ENCODE assay signal across 1 mouse cellular context in the genomic region with DNA sequence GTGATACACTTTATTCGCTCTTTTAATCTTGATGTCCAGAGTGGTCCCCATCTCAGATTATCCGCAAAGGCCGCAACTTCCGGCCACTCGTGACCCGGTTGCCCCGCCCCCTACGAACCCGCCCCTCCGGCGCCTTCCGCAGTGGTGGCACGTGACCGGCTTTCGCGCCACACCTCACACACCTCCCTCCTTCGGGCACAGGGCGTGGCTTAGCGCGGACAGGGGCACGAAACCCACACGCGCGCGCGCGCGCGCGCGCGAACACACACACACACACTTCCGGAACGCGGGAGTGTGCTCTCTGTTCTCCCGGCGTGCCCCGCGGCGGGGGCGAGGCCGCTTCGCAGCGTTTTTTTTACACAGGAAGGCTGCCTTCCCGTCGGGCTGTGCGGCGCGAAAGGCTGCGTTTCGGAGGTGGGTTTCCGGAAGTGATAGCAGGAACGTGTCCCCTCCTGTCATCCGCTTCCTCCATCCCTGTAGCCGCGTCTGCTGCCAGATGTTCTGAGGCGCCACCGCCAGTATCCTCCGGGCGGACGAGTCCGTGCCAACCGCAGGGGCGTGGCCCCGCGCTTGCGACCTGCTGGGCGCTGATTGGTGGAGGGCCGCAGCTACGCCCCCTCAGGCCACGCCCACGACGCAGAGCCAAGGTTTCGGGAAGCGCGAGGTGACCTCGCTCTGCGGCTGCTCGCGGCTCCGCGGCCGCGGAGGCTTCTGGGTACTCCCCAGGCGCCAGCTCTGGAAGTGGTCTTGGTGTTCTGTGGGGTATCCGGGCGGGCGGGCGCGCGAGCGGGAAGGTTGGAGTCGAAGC.
A peak's percentile ranks its signal among the peaks of the same experiment; 100 is the strongest.
TF ChIP-seq lines count a peak whose summit lies in the region.

A gene (minus strand): TSS at position 487 of the 808 bp plus-strand sequence.

TF ChIP-seq in CH12.LX, 34 proteins besides CTCF, POLR2A, EP300 and RAD21 (continued from another document):
- TF ChIP-seq ZC3H11A (IDR thresholded peaks at IDR 0.05; ENCODE audit: low read depth, low read length) (no peak), CHD1 (IDR thresholded peaks at IDR 0.05; ENCODE audit: low read depth, low read length) (no peak), MYC (IDR thresholded peaks at IDR 0.05; ENCODE audit: low read depth, low read length) (peak; percentile 87), ZNF384 (IDR thresholded peaks at IDR 0.05; ENCODE audit: low read depth, low read length) (peak; percentile 98), KAT2A (IDR thresholded peaks at IDR 0.05; ENCODE audit: insufficient replicate concordance, low read length) (peak; percentile 77; the same call in 1 of the 2 replicates), SIN3A (IDR thresholded peaks at IDR 0.05; ENCODE audit: low read length) (peak; percentile 94), MAZ (IDR thresholded peaks at IDR 0.05; ENCODE audit: low read depth, low read length) (peak; percentile 53), BHLHE40 (IDR thresholded peaks at IDR 0.05; ENCODE audit: low read depth, low read length) (peak; percentile 98), USF2 (conservative IDR thresholded peaks at IDR 0.05; ENCODE audit: low read depth, low read length) (peak; percentile 89), JUN (IDR thresholded peaks at IDR 0.05; ENCODE audit: insufficient read depth, low read depth, low read length) (no peak), MEF2A (IDR thresholded peaks at IDR 0.05; ENCODE audit: borderline replicate concordance, low read depth, low read length) (peak; percentile 55; the same call in 1 of the 2 replicates), NRF1 (IDR thresholded peaks at IDR 0.05; ENCODE audit: low read depth, low read length) (peak; percentile 85), TBP (conservative IDR thresholded peaks at IDR 0.05; ENCODE audit: low read depth, low read length) (peak; percentile 75; the same call in 1 of the 2 replicates), POLR2AphosphoS2 (IDR thresholded peaks at IDR 0.05; ENCODE audit: low read depth, low read length) (peak; percentile 92; the same call in 1 of the 2 replicates), E2F4 (IDR thresholded peaks at IDR 0.05; ENCODE audit: insufficient replicate concordance, low read depth, low read length) (peak; percentile 97), ETS1 (conservative IDR thresholded peaks at IDR 0.05; ENCODE audit: low read depth, low read length) (peak; percentile 70), HCFC1 (IDR thresholded peaks at IDR 0.05; ENCODE audit: low read depth, low read length) (peak; percentile 88), USF1 (IDR thresholded peaks at IDR 0.05; ENCODE audit: low read depth, low read length) (peak; percentile 95), ZKSCAN1 (IDR thresholded peaks at IDR 0.05; ENCODE audit: borderline replicate concordance, low read depth, low read length) (no peak), NELFE (IDR thresholded peaks at IDR 0.05; ENCODE audit: low read depth, low read length) (peak; percentile 99), ELF1 (IDR thresholded peaks at IDR 0.05; ENCODE audit: low read depth, low read length) (peak; percentile 94), JUND (conservative IDR thresholded peaks at IDR 0.05; ENCODE audit: low read depth, low read length) (no peak), MXI1 (IDR thresholded peaks at IDR 0.05; ENCODE audit: low read depth, low read length) (peak; percentile 85), MAFK (IDR thresholded peaks at IDR 0.05; ENCODE audit: insufficient replicate concordance, low read length) (no peak), CHD2 (IDR thresholded peaks at IDR 0.05; ENCODE audit: low read length) (peak; percentile 63), RCOR1 (conservative IDR thresholded peaks at IDR 0.05; ENCODE audit: low read depth, low read length) (0 out of 2 replicates have a peak, but pooled peaks have one; percentile 49), IRF4 (IDR thresholded peaks at IDR 0.05; ENCODE audit: low read depth, low read length) (peak; percentile 70), MAX (IDR thresholded peaks at IDR 0.05; ENCODE audit: low read length) (peak; percentile 90), UBTF (IDR thresholded peaks at IDR 0.05; ENCODE audit: low read depth, low read length) (no peak), TCF12 (IDR thresholded peaks at IDR 0.05; ENCODE audit: low read depth, low read length) (peak; percentile 93), PAX5 (IDR thresholded peaks at IDR 0.05; ENCODE audit: low read length) (no peak)
